Mouse (Mus musculus): ENCODE data around the gene Bhlha9.

Bhlha9 gene

GRCm38 (mm10) chr11:76671871-76672475, at the start of gene Bhlha9:
Gene Bhlha9, plus strand, starts transcription at chr11:76672470.
- no peak for DNase-seq (ENCODE audit: low read depth, low spot score)

GRCm38 (mm10) chr11:76622566-76623205, 49.6 kb upstream of the Bhlha9 start:
- DNase-seq (ENCODE audit: low read depth, low spot score) = no peak

- no peak for DNase-seq (ENCODE audit: low read depth, low spot score)
Measured at GRCm38 (mm10) chr11:76623206-76623961, 48.9 kb upstream of the Bhlha9 start.

- DNase-seq (ENCODE audit: low read depth, low spot score) = no peak
Measured at GRCm38 (mm10) chr11:76624071-76624470, 48.2 kb upstream of the Bhlha9 start.

- DNase-seq (ENCODE audit: low read depth, low spot score) = no peak
Measured at GRCm38 (mm10) chr11:76624881-76625280, 47.4 kb upstream of the Bhlha9 start.

GRCm38 (mm10) chr11:76628613-76629012, 43.7 kb upstream of the Bhlha9 start:
- DNase-seq (ENCODE audit: low read depth, low spot score) = no peak

GRCm38 (mm10) chr11:76630023-76630422, 42.2 kb upstream of the Bhlha9 start:
- DNase-seq (ENCODE audit: low read depth, low spot score) = no peak

- no peak for DNase-seq (ENCODE audit: low read depth, low spot score)
Measured at GRCm38 (mm10) chr11:76630487-76630886, 41.8 kb upstream of the Bhlha9 start.

- DNase-seq (ENCODE audit: low read depth, low spot score) = no peak
Measured at GRCm38 (mm10) chr11:76639269-76639985, 32.8 kb upstream of the Bhlha9 start.

- no peak for DNase-seq (ENCODE audit: low read depth, low spot score)
Measured at GRCm38 (mm10) chr11:76640231-76640630, 32.0 kb upstream of the Bhlha9 start.

GRCm38 (mm10) chr11:76644257-76644656, 28.0 kb upstream of the Bhlha9 start:
- no peak for DNase-seq (ENCODE audit: low read depth, low spot score)

- no peak for DNase-seq (ENCODE audit: low read depth, low spot score)
Measured at GRCm38 (mm10) chr11:76645036-76645435, 27.2 kb upstream of the Bhlha9 start.

GRCm38 (mm10) chr11:76645955-76646354, 26.3 kb upstream of the Bhlha9 start:
- peak; percentile 88 for DNase-seq (ENCODE audit: low read depth, low spot score)

- no peak for DNase-seq (ENCODE audit: low read depth, low spot score)
Measured at GRCm38 (mm10) chr11:76647062-76647461, 25.2 kb upstream of the Bhlha9 start.

- no peak for DNase-seq (ENCODE audit: low read depth, low spot score)
Measured at GRCm38 (mm10) chr11:76647500-76647899, 24.8 kb upstream of the Bhlha9 start.

- no peak for DNase-seq (ENCODE audit: low read depth, low spot score)
Measured at GRCm38 (mm10) chr11:76650862-76651560, 21.3 kb upstream of the Bhlha9 start.

- no peak for DNase-seq (ENCODE audit: low read depth, low spot score)
Measured at GRCm38 (mm10) chr11:76652838-76653334, 19.4 kb upstream of the Bhlha9 start.

- peak; percentile 57 for DNase-seq (ENCODE audit: low read depth, low spot score)
Measured at GRCm38 (mm10) chr11:76655106-76655505, 17.2 kb upstream of the Bhlha9 start.

GRCm38 (mm10) chr11:76657450-76657970, 14.8 kb upstream of the Bhlha9 start:
- DNase-seq (ENCODE audit: low read depth, low spot score) = no peak

GRCm38 (mm10) chr11:76659138-76659930, 12.9 kb upstream of the Bhlha9 start:
- peak; percentile 49 for DNase-seq (ENCODE audit: low read depth, low spot score)
